Mouse (Mus musculus) small intestine, adult 2 months (tissue): ENCODE results near the gene Mrpl43.

Experiments used
- CTCF ChIP-seq: fragments of 200-500 bp; IDR thresholded peaks from 2 replicates; pipeline ENCODE4 v1.5.1; 2012; ENCODE audit warnings: low read depth, mild to moderate bottlenecking, control low read depth, inconsistent platforms, low read length, moderate library complexity, mixed read lengths; ENCODE audit not compliant: insufficient replicate concordance, insufficient read length; ENCODE audit errors: extremely low read depth
- POLR2A ChIP-seq: fragments of 200-500 bp; IDR thresholded peaks from 2 replicates; pipeline ENCODE4 v1.6.1; 2012; ENCODE audit warnings: low read depth, mild to moderate bottlenecking, control low read depth, inconsistent platforms, low read length, moderate library complexity

DNA sequence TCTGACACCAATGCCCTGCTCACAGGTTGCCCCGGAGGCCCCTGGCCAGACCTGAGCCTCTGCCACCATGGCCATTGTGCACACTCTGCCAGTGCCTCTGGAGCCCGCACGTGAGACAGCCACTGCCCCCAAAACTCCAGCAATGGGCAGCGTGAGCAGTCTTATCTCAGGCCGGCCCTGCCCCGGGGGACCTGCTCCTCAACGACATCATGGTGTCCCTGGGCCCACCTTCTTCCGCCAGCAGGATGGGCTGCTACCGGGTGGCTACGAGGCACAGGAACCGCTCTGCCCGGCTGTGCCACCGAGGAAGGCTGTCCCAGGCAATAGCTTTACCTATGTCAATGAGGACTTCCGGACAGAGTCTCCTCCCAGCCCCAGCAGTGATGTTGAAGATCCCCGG is 15.1 kb upstream of the Mrpl43 start:
- TF ChIP-seq CTCF (no peak), POLR2A (no peak)
